Mouse (Mus musculus) brain, embryonic 18.5 days (tissue): ENCODE measurements around the gene Tprgl.

Experiments
- DNase-seq: peaks from one replicate; pipeline ENCODE4 v3.0.0-alpha.2; 2012; ENCODE audit warnings: low read depth, low spot score

The Tprgl gene

GRCm38 (mm10) chr4:154160538-154161390 lies at the start of gene Tprgl:
Tprgl (minus strand) TSS chr4:154160666.
- peak; percentile 91 for DNase-seq

GRCm38 (mm10) chr4:154209825-154210224 lies 49.4 kb upstream of the Tprgl start:
- DNase-seq, result no peak

GRCm38 (mm10) chr4:154209054-154209453 lies 48.6 kb upstream of the Tprgl start:
- no peak for DNase-seq

GRCm38 (mm10) chr4:154207261-154207660 lies 46.8 kb upstream of the Tprgl start:
- peak; percentile 30 for DNase-seq

GRCm38 (mm10) chr4:154205392-154205791 lies 44.9 kb upstream of the Tprgl start:
- DNase-seq, result no peak

GRCm38 (mm10) chr4:154204532-154204931 lies 44.1 kb upstream of the Tprgl start:
- DNase-seq, result no peak

- DNase-seq, result no peak
Observed at GRCm38 (mm10) chr4:154201511-154201910, 41.0 kb upstream of the Tprgl start.

GRCm38 (mm10) chr4:154198377-154198961 lies 38.0 kb upstream of the Tprgl start:
- DNase-seq, result no peak

- DNase-seq, result no peak
Observed at GRCm38 (mm10) chr4:154197961-154198360, 37.5 kb upstream of the Tprgl start.

- DNase-seq, result no peak
Observed at GRCm38 (mm10) chr4:154188948-154189347, 28.5 kb upstream of the Tprgl start.

GRCm38 (mm10) chr4:154186002-154186537 lies 25.6 kb upstream of the Tprgl start:
- no peak for DNase-seq

GRCm38 (mm10) chr4:154185001-154185400 lies 24.5 kb upstream of the Tprgl start:
- DNase-seq, result no peak

GRCm38 (mm10) chr4:154183566-154183965 lies 23.1 kb upstream of the Tprgl start:
- no peak for DNase-seq

GRCm38 (mm10) chr4:154181001-154181400 lies 20.5 kb upstream of the Tprgl start:
- DNase-seq, result no peak

- no peak for DNase-seq
Observed at GRCm38 (mm10) chr4:154177257-154177656, 16.8 kb upstream of the Tprgl start.

GRCm38 (mm10) chr4:154171931-154172604 lies 11.6 kb upstream of the Tprgl start:
- DNase-seq, result no peak

GRCm38 (mm10) chr4:154171151-154171930 lies 10.9 kb upstream of the Tprgl start:
- no peak for DNase-seq

GRCm38 (mm10) chr4:154170506-154171150 lies 10.2 kb upstream of the Tprgl start, which contains the start of gene Megf6:
Megf6 (plus strand) TSS chr4:154170730.
- DNase-seq, result no peak

- DNase-seq, result no peak
Observed at GRCm38 (mm10) chr4:154170021-154170420, 9.6 kb upstream of the Tprgl start.

- DNase-seq, result no peak
Observed at GRCm38 (mm10) chr4:154167053-154167452, 6.6 kb upstream of the Tprgl start.

GRCm38 (mm10) chr4:154163296-154163695 lies 2.8 kb upstream of the Tprgl start:
- peak; percentile 26 for DNase-seq
